Mouse (Mus musculus) inflammation-experienced regulatory T-cells (primary cell): ENCODE measurements around the gene Vmn2r36. TPM values are rescaled to one million over a fixed set of nuclear protein-coding genes. Genes with fewer than 3 reads are reported as not detected.

ENCODE experiments used
- polyA plus RNA-seq, 2 experiments: library from polyadenylated mRNA; unstranded; fragments of 100-300 nt; shearing (Covaris generic); gene quantifications; one replicate each; pipeline ENCODE4 v1.2.1; 2017

Vmn2r36 gene
- not detected for polyA plus RNA-seq

GRCm38 (mm10) chr7:7902395-7902794 lies at the start of gene Vmn2r36:
Vmn2r36 (minus strand) TSS chr7:7902495.

Other genes starting within 250 kb of the Vmn2r36 start
- gene Vmn2r34, start 213.0 kb downstream of the Vmn2r36 start, polyA plus RNA-seq: under 1 TPM in 1 of 2 experiments, not detected in 1; 0.18 TPM
- gene Vmn2r35, start 82.6 kb downstream of the Vmn2r36 start, polyA plus RNA-seq: not detected